Mouse (Mus musculus): ENCODE measurements around the gene Cnot3.
"Not testable (repeated sequence)": the region's sequence is repeated elsewhere in the genome, so short reads cannot be mapped to it uniquely, and the experiment has no call there.

Cnot3 gene

DNA sequence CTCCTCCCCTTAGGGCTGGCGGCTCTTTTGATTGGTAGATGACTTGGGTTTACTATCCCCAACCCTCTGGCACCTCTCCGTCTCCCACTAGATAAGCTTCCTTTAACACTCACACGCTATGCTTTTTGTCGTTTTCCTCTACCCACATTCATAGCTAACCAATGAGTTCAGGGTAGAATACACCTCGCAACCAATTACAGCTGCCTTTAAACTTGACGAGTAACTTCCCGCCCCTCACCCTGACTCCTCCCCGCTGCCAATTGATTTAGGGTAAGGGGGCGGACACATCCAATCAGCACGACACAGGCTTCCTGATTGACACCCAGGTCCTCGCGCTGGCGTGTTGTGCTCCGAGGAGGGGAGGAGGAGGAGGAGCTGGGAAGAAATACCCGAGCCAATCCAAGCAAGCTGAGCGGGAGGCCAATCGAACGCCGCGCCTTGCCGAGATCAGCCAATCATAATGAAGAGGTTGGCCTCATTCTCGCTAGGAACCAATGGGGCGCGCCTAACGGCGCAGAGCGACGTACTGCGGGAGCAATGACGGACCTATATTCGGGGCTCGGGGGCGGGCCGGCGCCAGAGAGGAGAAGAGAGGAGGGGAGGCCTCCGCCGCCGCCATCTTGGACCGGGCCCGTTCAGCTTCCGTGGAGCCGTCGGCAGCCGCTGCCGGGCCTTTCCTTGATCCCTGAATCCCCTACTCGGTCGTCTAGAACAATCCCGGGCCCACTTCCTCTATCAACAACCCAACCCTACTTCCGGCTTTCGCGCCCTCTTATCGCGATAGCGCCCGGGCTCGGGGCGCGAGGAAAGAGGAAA lies at the start of gene Cnot3:
Gene Cnot3, plus strand, starts transcription at position 597 of the 816 bp plus-strand sequence.
- DNase-seq (ENCODE audit: low spot score in 2 of 2), result peak; percentile 96 to 98

DNA sequence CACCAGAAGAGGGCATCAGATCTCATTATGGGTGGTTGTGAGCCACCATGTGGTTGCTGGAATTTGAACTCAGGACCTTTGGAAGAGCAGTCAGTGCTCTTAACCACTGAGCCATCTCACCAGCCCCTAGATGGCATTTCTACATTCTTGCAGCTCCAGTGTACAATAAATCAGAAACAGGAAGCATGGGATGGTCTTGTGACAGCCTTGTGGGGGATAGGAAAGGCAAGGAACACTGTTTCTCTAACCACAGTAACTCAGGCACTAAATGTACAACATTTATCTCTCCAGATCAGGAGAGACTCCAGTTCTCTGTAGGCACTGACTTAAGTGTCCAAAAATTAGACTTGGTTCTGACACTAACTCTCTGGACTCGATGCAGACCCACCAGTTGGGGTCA lies 47.3 kb upstream of the Cnot3 start:
- not testable (repeated sequence) for DNase-seq (ENCODE audit: low spot score in 2 of 2)

- DNase-seq (ENCODE audit: low spot score in 2 of 2), result peak; percentile 50 to 73
Observed at GRCm38 (mm10) chr7:3601119-3601518, 43.9 kb upstream of the Cnot3 start.

DNA sequence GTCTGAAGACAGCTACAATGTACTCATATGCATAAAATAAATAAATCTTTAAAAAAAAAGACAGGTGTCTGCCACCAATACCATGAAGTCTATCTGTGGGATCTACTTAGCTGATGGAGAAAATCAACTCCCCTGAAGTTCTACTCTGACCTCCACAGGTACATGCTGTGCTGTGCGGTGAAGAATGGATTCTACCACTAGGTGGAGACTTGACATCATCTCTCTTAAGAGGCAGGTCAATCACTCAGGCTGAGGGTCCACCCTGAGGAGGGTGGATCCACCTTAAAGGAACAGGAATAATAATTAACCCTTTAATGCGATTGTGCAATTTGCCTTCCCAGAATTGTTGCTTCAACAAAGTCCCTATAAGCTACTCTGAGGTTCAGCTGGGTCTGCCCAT lies 38.3 kb upstream of the Cnot3 start:
- DNase-seq (ENCODE audit: low spot score in 2 of 2), result no peak

GRCm38 (mm10) chr7:3607391-3607790 lies 37.7 kb upstream of the Cnot3 start:
- DNase-seq (ENCODE audit: low spot score in 2 of 2), result no peak

DNA sequence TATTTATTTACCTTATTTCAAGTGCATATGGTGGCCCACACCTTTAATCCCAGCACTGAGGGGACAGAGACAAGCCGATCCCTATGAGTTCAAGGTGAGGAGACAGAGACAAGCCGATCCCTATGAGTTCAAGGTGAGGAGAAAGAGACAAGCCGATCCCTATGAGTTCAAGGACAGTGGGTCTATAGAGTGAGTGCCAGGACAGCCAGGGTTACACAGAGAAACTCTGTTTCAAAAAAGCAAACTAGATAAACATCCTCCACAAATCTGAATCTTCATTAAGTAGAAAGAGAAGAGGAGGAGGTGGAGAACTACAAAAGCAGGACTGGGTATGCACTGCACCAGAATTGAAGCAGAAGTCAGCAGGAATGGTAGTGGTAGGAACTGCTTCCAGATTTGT lies 36.4 kb upstream of the Cnot3 start:
- DNase-seq (ENCODE audit: low spot score in 2 of 2), result no peak

- no peak for DNase-seq (ENCODE audit: low spot score in 2 of 2)
Observed at GRCm38 (mm10) chr7:3609082-3609481, 36.0 kb upstream of the Cnot3 start.

DNA sequence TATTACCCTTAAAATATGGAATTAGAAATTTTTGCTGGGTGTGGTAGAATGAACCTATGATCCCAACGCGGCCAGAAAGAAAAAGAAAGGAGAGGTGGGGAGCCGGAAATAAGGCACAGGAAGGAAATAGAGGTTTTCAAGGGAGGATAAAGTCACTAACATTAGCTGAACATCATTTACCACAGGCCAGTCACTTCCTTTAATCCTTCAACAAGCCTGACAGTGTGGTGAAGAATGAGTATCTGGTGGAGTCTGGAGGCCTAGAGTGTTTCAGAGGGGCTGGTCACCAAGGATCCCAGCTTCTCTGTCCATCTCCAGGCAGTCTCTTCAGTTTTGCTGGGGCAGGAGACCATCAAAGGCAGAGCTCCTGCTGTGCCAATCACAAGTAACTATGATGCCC lies 34.6 kb upstream of the Cnot3 start:
- DNase-seq (ENCODE audit: low spot score in 2 of 2), result no peak

- DNase-seq (ENCODE audit: low spot score in 2 of 2), result no peak
Observed at GRCm38 (mm10) chr7:3611006-3611405, 34.1 kb upstream of the Cnot3 start.

DNA sequence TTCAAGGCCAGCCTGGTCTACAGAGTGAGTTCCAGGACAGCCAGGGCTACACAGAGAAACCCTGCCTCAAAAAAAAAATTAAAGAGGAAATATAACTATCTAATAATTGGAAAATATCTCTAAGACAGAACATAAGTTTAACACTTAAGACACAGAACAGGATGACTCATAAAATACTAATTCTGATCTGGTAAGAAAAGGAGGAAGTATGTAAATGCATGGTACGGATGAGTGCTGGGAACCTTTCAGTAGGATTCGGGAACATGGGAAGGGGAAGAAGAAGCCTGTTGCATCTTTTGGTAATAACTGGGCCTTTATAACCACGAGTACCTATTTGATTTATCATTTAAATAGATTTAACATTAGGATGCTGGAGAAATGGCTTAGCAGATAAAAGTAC lies 31.0 kb upstream of the Cnot3 start:
- DNase-seq (ENCODE audit: low spot score in 2 of 2), result no peak

DNA sequence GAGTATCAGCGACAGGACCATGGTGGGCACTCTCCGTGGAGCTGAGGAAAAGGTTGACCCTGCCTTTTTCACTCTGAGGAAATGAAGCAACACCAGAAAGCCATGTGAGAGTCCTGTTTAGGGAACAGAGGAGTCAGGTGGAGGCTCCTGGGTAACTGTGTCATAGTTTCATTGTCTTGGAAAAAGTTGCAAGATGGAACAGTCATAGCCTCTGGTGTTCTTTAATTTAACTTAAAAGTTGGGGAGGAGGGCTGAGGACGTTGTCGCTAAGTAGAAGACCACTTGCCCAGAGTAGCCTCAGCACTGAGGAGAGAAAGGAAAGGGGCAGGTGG lies 29.0 kb upstream of the Cnot3 start, which contains the start of gene Oscar:
Gene Oscar, minus strand, starts transcription at position 101 of the 332 bp plus-strand sequence.
- no peak for DNase-seq (ENCODE audit: low spot score in 2 of 2)

DNA sequence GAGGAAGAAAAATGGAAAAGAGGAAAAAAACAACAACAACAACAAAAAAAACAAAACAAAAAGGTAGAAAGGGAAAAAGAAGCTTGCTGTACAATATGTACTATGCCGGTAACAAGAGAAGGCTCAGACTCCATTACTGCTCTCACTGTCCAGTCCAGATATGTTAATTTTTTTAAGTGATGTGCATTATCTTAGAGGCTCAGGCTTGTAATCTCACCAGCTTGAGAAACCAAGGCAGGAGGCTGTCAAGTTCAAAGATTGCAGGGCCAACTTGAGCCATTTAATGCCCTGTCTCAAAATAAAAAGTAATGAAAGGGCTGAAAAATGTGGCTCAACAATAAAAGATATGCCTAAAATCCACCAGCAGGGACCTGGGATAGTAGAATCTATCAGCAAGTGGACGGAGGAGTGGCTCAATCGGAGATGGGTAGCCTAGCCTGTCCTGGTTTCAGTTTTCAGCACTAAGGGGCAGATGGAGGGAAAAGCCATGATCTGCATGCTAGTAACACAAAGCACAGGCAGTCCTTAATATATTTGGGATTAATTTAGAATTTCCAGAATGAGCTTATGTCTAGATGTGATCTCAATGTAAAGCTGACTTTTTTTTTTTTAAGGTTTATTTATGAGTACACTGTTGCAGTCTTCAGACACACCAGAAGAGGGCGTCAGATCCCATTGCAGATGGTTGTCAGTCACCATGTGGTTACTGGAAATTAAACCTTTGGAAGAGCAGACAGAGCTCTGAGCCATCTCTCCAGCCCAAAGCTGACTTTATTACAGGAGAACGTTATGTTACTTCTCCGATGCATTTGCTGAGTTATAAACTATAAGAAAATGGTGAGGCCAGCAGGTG lies 28.5 kb upstream of the Cnot3 start:
- no peak for DNase-seq (ENCODE audit: low spot score in 2 of 2)

DNA sequence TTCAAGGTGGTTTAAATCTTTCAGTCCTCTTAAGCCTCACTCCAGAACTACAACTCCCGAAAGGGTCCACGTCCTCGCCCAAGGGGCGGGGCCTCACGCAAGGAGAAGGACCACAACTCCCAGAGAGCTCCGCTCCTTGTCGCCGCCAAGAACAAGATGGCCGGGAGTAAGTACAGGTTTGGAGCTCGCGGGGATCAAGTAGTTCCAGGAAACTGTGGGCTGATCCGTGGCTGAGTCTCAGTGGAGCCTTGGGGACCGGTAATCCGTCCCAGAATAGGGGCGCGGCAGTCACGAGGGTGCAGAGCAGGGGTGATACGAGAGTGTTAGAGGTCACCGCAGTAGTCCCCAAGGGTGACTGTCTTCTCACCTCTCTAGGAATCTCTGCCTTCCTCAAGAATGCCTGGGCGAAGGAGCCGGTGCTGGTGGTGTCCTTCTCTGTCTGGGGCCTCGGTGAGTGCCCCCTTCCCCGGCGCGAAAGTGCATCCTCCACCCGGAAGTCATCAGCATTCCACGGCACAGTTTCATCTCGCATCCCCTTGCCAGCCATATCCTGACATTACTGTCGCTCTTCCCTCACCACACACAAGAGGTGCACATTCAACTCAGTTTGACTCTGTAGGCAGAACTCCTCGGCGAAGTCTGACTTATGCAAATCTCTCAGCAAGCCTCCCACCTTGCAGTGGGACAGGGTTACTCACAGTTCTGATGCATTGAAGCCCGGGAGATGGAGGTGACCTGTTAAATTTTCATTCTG lies 27.6 kb upstream of the Cnot3 start, which contains the start of gene Ndufa3:
Gene Ndufa3, plus strand, starts transcription at position 132 of the 754 bp plus-strand sequence.
- DNase-seq (ENCODE audit: low spot score in 2 of 2), result peak; percentile 83 to 89

GRCm38 (mm10) chr7:3629030-3629429 lies 16.0 kb upstream of the Cnot3 start:
- no peak for DNase-seq (ENCODE audit: low spot score in 2 of 2)

- DNase-seq (ENCODE audit: low spot score in 2 of 2), result peak; percentile 88 to 92
Observed at GRCm38 (mm10) chr7:3629543-3630477, 15.3 kb upstream of the Cnot3 start, which contains the start of the genes Tfpt and Prpf31. Gene Tfpt, minus strand, starts transcription at chr7:3629929. Gene Prpf31, plus strand, starts transcription at chr7:3629985.

GRCm38 (mm10) chr7:3630478-3630815 lies 14.6 kb upstream of the Cnot3 start:
- no peak for DNase-seq (ENCODE audit: low spot score in 2 of 2)

- DNase-seq (ENCODE audit: low spot score in 2 of 2), result no peak
Observed at GRCm38 (mm10) chr7:3643412-3643811, 1.7 kb upstream of the Cnot3 start.

DNA sequence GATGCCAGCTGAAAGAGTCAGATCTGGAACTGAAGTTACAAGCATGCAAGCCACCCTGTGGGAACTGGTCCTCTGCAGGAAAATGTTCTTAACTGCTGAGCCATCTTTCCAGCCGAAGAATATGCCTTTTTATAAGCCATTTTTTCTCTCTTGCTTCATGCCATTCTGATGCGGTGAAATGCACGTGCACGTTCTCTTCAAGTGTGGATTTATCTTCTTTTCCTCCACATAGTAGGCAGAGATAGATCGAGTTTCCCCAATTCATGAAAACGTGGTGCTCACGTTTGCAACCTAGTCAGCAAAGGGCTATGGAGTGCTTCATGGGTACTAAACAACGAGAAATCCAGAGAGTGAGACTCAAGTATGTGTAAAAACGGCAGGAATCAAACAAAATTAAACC lies 1.2 kb upstream of the Cnot3 start:
- DNase-seq (ENCODE audit: low spot score in 2 of 2), result no peak

DNA sequence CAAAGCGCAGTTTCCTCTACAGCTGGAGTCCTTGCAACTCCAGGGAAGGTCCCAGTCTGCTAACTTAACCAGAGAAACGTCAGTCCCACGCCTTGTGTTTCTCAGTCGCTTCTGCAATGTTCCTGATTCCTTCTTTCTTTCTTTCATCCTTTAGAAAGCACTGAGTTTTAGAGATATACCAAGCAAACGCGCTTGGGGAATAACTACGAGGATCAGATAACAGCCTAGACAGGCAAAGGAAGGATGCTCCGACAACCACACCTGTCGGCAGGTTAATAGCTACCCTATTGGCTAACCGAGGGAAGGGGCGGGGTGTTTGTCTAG lies 758 bp upstream of the Cnot3 start:
- DNase-seq (ENCODE audit: low spot score in 2 of 2), result peak; percentile 93 to 94

GRCm38 (mm10) chr7:3645488-3646025 lies 489 bp downstream of the Cnot3 start:
- DNase-seq (ENCODE audit: low spot score in 2 of 2), result no peak

GRCm38 (mm10) chr7:3646188-3646587 lies 1.1 kb downstream of the Cnot3 start:
- no peak for DNase-seq (ENCODE audit: low spot score in 2 of 2)

Data from spleen, postnatal 4 days (tissue).